Mouse (Mus musculus) lung, postnatal 4 days (tissue): ENCODE results near the gene Vps8.
A peak's percentile ranks its signal among the peaks of the same experiment; 100 is the strongest.
"Not testable (repeated sequence)": the region's sequence is repeated elsewhere in the genome, so short reads cannot be mapped to it uniquely, and the experiment has no call there.

Experiments
- DNase-seq, 2 experiments: peaks; one replicate each; pipeline ENCODE4 v3.0.0; 2021

Gene Vps8

DNA sequence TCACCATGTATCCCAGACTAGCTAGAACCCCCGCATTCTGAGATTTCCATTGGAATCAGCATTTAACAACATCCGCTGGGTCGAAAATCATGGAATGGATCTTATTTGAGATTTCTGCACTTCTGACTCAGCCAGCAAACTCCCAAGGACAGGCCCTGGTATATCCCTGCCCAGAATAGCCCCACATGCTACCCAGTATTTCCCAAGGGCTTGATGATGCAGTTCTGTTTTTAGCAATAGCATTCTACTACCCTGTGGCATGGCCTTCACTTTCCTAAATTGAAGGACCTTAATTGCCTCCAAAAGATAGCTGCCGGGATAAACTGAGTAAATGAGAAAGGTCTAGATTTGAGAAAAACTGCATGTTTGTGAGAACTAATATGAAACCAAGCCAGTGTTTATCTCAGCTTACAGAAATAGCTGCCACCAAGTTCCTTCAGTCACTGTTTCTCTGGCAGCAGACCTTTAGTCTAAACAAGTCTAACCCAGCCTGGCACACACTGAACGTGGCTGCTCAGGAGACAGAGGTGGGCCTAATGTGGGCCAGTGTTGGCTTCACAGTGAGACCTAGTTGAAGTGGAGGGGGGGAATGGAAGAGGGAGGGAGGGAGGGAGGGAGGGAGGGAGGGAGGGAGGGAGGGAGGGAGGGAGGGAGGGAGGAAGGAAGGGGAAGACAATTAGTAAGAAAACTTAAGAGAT is 213.4 kb downstream of the Vps8 start:
- peak; percentile 19 to 44 for DNase-seq

- DNase-seq: peak; percentile 24 to 37
These were observed 214.4 kb downstream of the Vps8 start for GRCm38 (mm10) chr16:21637201-21637819.

- DNase-seq: peak; percentile 22 to 55
These were observed 218.0 kb downstream of the Vps8 start for GRCm38 (mm10) chr16:21640766-21641499.

DNA sequence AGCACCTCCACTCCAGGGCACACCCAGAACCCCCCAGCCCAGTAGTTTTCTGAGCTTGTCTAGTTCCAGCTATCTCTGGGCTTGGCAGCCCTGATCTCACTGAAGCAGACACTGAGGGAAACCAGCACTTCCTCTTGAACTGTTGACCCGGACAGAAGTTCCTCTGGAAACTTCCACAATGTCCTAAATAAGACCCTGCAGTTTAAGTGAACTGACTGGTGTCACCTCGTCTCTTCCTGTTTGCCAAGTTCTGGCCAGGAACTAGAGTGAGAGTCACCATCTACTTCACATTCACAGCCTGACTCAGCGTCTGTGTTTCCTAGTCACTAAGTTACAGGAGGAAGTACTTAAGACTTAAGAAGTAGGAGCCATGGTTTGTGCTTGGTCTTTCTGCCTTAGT is 219.0 kb downstream of the Vps8 start:
- DNase-seq: peak; percentile 41 to 45

DNA sequence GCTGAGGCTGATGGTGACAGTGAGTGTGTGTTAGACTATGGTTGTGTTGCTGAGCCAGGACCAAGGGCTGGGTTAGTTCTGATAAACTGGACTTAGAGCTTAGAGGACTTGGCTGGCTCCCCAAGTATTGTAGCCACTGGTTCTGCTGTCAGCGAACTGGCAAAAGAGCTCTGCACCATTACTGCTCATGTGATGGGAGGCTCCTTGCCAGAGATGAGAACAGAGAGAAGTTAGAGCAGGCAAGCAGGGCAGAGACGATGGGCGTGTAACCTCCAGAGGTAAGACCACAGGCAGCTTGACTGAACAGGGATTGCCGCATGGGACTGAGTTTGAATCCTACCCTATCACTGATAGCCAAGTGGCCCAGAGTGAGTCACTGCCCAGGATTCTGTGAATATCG is 220.0 kb downstream of the Vps8 start:
- no peak for DNase-seq

- no peak for DNase-seq
These were observed 220.7 kb downstream of the Vps8 start for GRCm38 (mm10) chr16:21643621-21644041.

DNA sequence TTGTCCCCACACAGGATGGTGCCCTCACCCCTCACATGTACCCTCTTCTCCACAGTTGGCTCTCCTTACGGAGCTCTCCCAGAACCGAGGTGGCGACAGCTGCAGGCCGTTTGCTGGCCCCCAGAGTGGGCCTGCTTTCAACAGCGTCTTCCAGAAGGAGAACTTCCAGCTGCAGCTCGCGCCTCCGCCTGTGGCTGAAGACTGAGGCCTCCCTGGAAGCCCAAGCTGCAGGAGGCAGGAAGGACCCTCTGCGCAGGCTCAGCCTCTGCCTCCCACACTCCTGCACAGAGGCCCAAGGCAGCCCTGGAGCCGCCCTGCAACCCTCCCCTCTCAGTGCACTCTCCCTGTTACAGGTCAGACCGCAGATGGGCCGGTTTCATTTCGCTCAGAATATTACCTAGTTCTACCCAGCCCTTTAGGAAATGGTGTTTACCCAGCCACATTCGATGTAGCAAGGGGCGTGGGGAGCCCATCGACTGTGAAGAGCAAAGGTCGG is 221.2 kb downstream of the Vps8 start:
- peak; percentile 78 to 87 for DNase-seq

GRCm38 (mm10) chr16:21644574-21644973 is 221.7 kb downstream of the Vps8 start:
- DNase-seq: peak in 1 of 2 experiments; percentile 13

GRCm38 (mm10) chr16:21645915-21646314 is 223.0 kb downstream of the Vps8 start:
- peak in 1 of 2 experiments; percentile 20 for DNase-seq

DNA sequence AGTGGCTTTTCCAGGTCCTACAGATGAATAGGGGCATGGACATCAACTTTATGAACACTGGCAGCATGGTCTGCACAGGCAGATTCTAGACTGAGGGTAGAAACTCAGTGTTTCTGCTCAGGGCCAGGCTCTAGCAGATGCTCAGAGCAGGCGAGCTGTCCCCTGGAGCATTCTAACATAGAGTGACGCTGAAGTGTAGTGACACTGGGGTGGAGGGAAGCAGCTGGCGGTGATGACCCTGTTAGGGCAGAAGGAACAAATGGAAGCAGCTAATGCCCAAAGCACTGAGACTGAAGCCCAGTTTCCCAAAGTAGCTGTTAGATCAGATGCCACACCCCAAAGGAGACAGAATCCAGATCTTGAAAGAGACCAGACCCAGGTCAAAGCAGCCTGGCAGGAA is 223.6 kb downstream of the Vps8 start:
- DNase-seq: no peak

- no peak for DNase-seq
These were observed 225.9 kb downstream of the Vps8 start for GRCm38 (mm10) chr16:21648800-21649199.

- DNase-seq: no peak
These were observed 227.4 kb downstream of the Vps8 start for GRCm38 (mm10) chr16:21650289-21650688.

GRCm38 (mm10) chr16:21651161-21651560 is 228.2 kb downstream of the Vps8 start:
- DNase-seq: no peak

- no peak for DNase-seq
These were observed 230.2 kb downstream of the Vps8 start for GRCm38 (mm10) chr16:21653151-21653550.

- DNase-seq: no peak
These were observed 231.5 kb downstream of the Vps8 start for GRCm38 (mm10) chr16:21654384-21654783.

- DNase-seq: peak; percentile 50 to 69
These were observed 232.4 kb downstream of the Vps8 start for GRCm38 (mm10) chr16:21655291-21655690.

GRCm38 (mm10) chr16:21655961-21656360 is 233.0 kb downstream of the Vps8 start:
- DNase-seq: no peak

DNA sequence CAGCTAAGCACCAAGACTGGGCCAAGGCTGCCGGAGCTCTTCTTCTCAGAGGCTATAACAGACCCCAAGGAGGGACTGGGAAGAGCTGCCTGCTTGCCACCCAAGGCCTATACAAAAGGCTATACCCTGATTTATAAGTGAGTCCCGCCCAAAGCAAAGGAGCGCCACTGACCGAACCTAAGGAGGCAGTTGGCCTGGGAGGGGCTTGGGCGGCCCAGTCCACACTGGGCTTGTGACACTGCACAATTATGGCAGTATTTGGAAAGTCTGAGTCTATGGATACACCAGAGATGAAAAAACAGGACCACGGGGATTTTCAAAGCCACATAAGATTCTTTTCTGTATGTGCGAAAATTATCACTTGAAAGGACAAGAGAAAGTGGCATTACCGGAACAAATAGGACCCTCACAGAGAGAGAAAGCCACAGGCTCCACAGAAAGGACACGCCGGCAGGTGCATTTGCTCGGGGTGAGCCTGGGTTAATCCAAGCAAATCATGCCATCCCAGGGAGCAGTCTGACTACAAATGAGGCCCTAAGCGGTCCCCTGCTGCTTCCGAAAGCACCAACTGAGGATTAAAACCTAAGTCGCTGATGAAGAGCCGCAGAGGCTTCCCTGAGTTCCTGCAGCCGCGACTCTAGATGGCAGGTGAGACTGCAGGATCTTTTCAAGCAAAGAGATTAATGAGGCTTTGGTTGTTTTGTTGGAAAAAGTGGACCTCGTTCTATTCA is 241.9 kb downstream of the Vps8 start:
- no peak for DNase-seq

GRCm38 (mm10) chr16:21665423-21665986 is 242.6 kb downstream of the Vps8 start:
- DNase-seq: no peak

DNA sequence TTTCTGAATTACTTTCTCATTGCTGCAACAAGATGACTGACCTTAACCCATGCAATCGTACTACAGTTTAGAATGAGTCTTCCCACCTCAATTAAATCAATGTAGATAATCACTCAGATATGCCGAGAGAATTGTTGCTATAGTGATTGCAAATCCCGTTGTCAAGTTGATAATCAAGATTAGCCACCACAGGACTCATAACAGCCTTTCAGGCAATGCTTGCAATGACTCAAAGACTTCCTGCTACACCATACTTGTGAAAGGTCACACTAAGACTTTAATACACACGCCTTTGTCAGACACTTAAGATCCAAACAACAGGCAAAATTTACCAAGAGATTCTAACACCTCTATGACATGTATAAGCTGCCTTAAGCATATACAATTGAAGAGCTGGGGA is 249.0 kb downstream of the Vps8 start:
- DNase-seq: no peak

DNA sequence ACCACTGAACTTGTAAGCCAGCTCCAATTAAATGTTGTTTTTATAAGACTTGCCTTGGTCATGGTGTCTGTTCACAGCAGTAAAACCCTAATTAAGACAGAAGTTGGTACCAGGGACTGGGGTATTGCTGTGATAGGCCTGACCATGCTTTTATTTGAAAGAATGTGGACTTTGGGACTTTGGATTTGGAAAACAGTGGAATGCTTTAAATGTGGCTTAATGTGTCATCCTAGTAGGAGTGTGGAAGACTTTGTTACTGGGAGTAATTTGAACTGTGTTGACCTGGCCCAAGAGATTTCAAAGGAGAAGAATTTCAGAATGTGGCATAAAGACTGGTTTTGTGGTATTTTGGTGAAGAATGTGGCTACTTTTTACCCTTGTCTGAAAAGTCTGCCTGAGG is 250.1 kb downstream of the Vps8 start:
- DNase-seq: not testable (repeated sequence)

- not testable (repeated sequence) for DNase-seq
These were observed 250.7 kb downstream of the Vps8 start for GRCm38 (mm10) chr16:21673651-21674050.

GRCm38 (mm10) chr16:21676791-21677190 is 253.9 kb downstream of the Vps8 start:
- no peak for DNase-seq
